Mouse (Mus musculus): ENCODE results near the gene Cdc5l.

DNA sequence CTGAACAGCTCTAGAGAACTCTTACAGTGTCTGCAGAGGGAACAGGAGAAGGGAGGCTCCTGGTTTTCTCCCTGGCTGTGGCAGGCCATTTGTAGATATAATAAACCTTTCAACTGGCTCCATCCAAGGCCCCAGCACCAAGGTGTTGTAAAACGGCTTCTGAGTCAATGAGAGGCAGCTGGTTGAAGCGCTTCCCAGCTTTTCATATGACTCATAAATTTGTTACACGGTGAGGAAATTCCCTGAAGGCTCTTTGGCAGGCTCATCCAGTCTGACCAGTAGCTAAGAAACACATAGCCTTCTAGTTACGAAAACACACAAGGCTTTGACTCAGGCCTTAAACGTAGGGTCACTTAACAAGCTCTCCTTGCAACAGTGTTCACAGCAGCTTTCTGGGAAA lies 74.1 kb downstream of the Cdc5l start:
- TF ChIP-seq CTCF (IDR thresholded peaks at IDR 0.05) (no peak), EP300 (IDR thresholded peaks at IDR 0.05) (no peak)

Measured in lung, postnatal 0 days (tissue).